Mouse (Mus musculus): Measurements from ENCODE around the gene Ubald2.

DNA sequence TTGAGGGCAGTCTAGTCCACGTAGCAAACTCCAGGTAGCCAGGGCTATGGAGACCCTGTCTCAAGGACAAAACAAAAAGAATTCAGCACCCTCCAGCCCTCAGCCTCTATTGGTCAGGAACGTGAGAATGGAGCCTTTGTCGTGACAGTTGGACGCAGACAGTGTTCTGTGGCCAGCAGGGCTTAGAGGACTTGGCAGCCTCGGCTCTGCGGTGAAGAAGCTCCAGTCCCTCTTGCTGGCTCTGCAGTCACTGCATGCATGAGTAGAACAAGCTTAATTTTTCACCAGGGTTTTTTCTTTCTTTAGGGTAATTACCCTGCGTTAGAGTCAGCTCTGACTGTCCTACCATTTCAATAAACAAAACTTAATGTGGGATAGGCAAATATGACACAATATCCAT lies 47.9 kb downstream of the Ubald2 start:
- no peak for TF ChIP-seq CTCF (IDR thresholded peaks at IDR 0.05; ENCODE audit: insufficient read depth, low read length)
- no peak for TF ChIP-seq POLR2A (IDR thresholded peaks at IDR 0.05; ENCODE audit: borderline replicate concordance, extremely low read depth, low read depth, low read length)

All from lung, adult 2 months (tissue).